Mouse (Mus musculus): ENCODE measurements around the gene Aaed1.

DNA sequence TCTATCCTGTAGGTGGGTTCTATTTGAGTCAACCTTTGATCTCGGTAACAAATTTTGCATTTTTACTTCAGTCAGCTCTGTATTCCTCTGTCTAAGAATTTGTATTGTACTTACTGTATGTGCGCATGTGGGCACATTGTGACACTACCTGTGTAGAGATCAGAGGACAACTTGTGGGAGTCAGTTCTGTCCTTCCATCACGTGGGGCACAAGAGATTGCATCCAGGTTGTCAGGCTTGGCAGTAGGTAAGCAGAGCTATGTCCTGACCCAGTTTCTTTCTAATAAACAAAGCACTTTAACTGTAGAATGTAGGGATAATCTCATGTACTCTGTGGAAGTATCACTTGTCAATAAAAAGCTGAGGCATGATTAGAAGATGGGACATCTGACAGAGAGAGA lies 1.5 kb upstream of the Aaed1 start:
- no peak for TF ChIP-seq MYOG (IDR thresholded peaks at IDR 0.05; ENCODE audit: control insufficient read depth, extremely low read depth, insufficient read length)
- no peak for TF ChIP-seq CTCF (IDR thresholded peaks at IDR 0.05; ENCODE audit: control insufficient read depth, insufficient read depth, insufficient read length)

Data from C2C12 (cell line).